Mouse (Mus musculus) neural tube, embryonic 15.5 days (tissue): ENCODE data around the gene Cacng2. TPM values are rescaled to one million over a fixed set of nuclear protein-coding genes. Genes with fewer than 3 reads are reported as not detected.
"Not testable (repeated sequence)": the region's sequence is repeated elsewhere in the genome, so short reads cannot be mapped to it uniquely, and the experiment has no call there.

ENCODE experiments used
- ATAC-seq: fragments of 200-750 bp; cut with Nextera tagmentation; 2 replicates; pipeline ENCODE4 v1.8.0; 2017; ENCODE audit warnings: mild to moderate bottlenecking, moderate TSS enrichment, moderate library complexity; ENCODE audit not compliant: low FRiP score
- H3K27ac ChIP-seq: fragments of 300-500 bp; sonication (generic); replicated peaks from 2 replicates; pipeline ENCODE4 v1.5.1; 2015; ENCODE audit warnings: mild to moderate bottlenecking, inconsistent platforms
- H3K27me3 ChIP-seq: fragments of 300-500 bp; sonication (generic); replicated peaks from 2 replicates; pipeline ENCODE4 v1.6.1; 2015; ENCODE audit warnings: inconsistent platforms
- H3K36me3 ChIP-seq: fragments of 300-500 bp; sonication (generic); 2 replicates; pipeline ENCODE4 v1.6.1; 2015; ENCODE audit warnings: inconsistent platforms
- H3K4me1 ChIP-seq: fragments of 300-500 bp; sonication (generic); 2 replicates; pipeline ENCODE4 v1.6.1; 2015; ENCODE audit warnings: inconsistent platforms
- H3K4me2 ChIP-seq: fragments of 300-500 bp; sonication (generic); 2 replicates; pipeline ENCODE4 v1.6.1; 2015; ENCODE audit warnings: inconsistent platforms, mild to moderate bottlenecking, moderate library complexity
- H3K4me3 ChIP-seq: fragments of 300-500 bp; sonication (generic); replicated peaks from 2 replicates; pipeline ENCODE4 v1.5.1; 2015; ENCODE audit warnings: mild to moderate bottlenecking, inconsistent platforms
- H3K9ac ChIP-seq: fragments of 300-500 bp; sonication (generic); replicated peaks from 2 replicates; pipeline ENCODE4 v1.6.1; 2015; ENCODE audit warnings: mild to moderate bottlenecking, inconsistent platforms
- H3K9me3 ChIP-seq: fragments of 300-500 bp; sonication (generic); replicated peaks from 2 replicates; pipeline ENCODE4 v1.6.1; 2016; ENCODE audit warnings: inconsistent platforms
- WGBS: fragments of 180-500 bp; shearing (Covaris S2); methylation state at CpG from one replicate; pipeline ENCODE4 v1.1.7; 2015; ENCODE audit warnings: mixed read lengths; 5-methylcytosine and 5-hydroxymethylcytosine counted together
- polyA plus RNA-seq: library from polyadenylated mRNA; unstranded; fragments of >200 nt; fragmentation: Nextera tagmentation; extraction: Ambion mirVana; gene quantifications from 2 replicates; pipeline ENCODE4 v1.2.1, GENCODE M21; 2015

Gene Cacng2
- polyA plus RNA-seq, 1 experiment from 2014 or later, result 18.9 TPM

DNA sequence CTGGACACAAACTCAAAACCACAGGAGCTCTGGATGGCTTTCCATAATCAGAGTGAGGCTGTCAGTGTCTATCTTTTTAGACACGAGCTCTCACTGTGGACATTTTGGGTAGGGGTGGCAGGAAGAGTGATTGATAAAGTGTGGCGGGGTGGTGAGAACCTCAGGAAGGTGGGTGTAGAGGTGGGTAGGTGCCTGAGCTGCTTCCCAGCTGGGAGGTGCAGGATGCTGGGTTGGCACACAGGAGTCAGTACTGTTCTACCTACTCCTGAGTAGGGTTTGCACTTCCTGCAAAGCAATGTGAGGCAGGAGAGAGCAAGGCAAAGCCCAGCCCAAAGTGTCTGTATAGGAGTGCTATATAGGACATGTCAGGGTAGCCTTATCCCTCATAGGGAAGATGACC, 69.9 kb downstream of the Cacng2 start:
- Histone ChIP-seq H3K27me3 (no peaks in the 10 kb centered on the region), H3K27ac (no peak overlapping the region), H3K36me3 (no peaks in the 10 kb centered on the region), H3K9me3 (no peaks in the 10 kb centered on the region), H3K4me3 (no peak overlapping the region), H3K4me1 (peaks cover 7% of the 10 kb centered on the region; the same call in 1 of the 2 replicates), H3K4me2 (no peak overlapping the region), H3K9ac (no peak overlapping the region)
- WGBS, result 82% methylated on average over 2 of the region's 2 CpGs
- no peak for ATAC-seq

DNA sequence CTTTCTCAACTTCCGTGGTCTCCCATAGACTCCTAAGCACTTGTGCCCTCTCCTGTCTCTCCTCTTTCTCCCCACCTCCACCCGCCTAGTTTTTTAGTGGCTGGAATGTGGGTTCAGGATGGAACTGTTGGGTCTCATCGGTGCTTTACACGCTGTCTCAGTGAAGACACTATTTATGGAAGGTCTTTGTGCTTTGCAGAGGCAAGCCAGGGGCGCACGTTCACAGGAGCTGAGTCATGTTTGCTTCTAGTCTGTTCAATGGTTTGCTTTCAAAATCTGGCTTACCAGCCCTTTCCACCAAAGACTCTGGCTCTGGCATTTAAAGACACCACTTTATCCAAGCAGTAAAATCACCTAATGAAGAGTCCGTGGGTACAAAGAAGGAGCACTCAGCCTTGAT, 74.0 kb downstream of the Cacng2 start:
- 53% methylated on average over 7 of the region's 7 CpGs for WGBS
- no peaks in the 10 kb centered on the region for H3K27me3 ChIP-seq
- no peak overlapping the region for H3K4me2 ChIP-seq
- no peak overlapping the region for H3K4me3 ChIP-seq
- H3K4me1 ChIP-seq, result peaks cover 7% of the 10 kb centered on the region; the same call in 1 of the 2 replicates
- H3K36me3 ChIP-seq, result no peaks in the 10 kb centered on the region
- no peak overlapping the region for H3K9ac ChIP-seq
- ATAC-seq, result no peak
- H3K27ac ChIP-seq, result no peak overlapping the region
- H3K9me3 ChIP-seq, result no peaks in the 10 kb centered on the region

DNA sequence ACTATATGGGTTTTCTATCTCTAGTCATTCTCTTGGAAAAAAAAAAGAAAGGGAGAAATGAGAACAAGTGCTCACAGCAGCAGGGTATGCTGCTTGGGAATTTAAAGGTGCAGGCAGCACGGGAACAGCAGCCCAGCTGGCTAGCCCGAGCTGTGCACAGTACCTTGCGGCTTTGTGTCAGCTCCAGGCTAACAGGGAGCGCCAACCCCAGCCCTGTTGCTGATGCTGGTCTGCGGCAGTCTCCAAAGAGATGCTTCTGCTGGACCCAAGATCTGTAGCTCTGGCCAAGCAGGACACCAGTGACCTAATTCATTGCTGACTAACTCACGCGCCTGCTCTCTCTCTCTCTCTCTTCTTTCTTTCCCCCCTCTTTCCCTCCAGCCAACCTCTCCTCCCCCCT, 74.5 kb downstream of the Cacng2 start:
- ATAC-seq, result no peak
- no peaks in the 10 kb centered on the region for H3K9me3 ChIP-seq
- H3K4me3 ChIP-seq, result no peak overlapping the region
- no peak overlapping the region; the same call in 1 of the 2 replicates for H3K27ac ChIP-seq
- 59% methylated on average over 7 of the region's 7 CpGs for WGBS
- H3K4me2 ChIP-seq, result no peak overlapping the region
- H3K9ac ChIP-seq, result no peak overlapping the region
- no peaks in the 10 kb centered on the region for H3K27me3 ChIP-seq
- H3K4me1 ChIP-seq, result peaks cover 7% of the 10 kb centered on the region; the same call in 1 of the 2 replicates
- no peaks in the 10 kb centered on the region for H3K36me3 ChIP-seq

DNA sequence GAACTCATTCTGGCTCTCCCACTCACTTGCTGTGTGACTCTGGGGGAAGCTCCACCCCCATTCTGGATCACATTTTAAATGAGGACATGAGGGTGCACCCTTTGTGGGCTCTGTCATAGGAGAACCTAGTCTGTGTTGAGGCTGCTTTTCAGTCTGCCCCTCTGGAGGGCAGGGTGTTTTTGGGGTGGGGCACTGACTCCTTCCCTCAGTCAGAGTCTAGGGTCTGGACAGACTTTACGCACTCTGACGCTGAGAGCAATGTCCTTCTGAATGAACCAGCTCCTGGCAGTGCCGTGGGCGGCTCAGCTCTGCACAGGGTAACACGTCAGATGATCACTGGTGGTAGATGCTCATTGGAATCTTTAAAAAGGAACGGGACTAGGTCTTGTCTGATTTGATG, 75.0 kb downstream of the Cacng2 start:
- H3K4me2 ChIP-seq, result no peak overlapping the region
- no peak overlapping the region for H3K4me3 ChIP-seq
- no peaks in the 10 kb centered on the region for H3K36me3 ChIP-seq
- H3K9me3 ChIP-seq, result no peaks in the 10 kb centered on the region
- peaks cover 7% of the 10 kb centered on the region; the same call in 1 of the 2 replicates for H3K4me1 ChIP-seq
- no peak; the same call in 1 of the 2 replicates for ATAC-seq
- H3K27me3 ChIP-seq, result no peaks in the 10 kb centered on the region
- no peak overlapping the region for H3K27ac ChIP-seq
- no peak overlapping the region for H3K9ac ChIP-seq
- 66% methylated on average over 6 of the region's 6 CpGs for WGBS

DNA sequence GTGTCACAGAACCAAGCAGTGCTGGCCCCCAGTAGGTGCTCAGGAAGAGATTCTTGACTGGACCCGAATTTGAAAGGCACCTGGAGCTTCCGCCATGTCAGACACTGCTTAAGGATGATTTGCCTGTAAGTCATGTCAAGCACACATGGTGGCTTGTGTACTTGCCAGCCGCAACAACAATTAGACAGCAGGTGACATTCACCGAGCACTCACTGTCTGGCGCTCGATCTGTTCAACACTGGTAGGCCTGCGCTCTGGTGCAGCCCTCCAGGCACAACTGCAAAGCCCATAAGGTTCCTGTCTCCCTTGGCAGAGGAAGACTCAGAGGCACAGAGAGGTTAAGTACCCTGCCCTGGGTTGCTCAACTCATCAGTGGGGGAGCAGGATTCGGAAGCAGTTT, 77.1 kb downstream of the Cacng2 start:
- Histone ChIP-seq H3K9me3 (no peaks in the 10 kb centered on the region), H3K4me2 (no peak overlapping the region), H3K36me3 (no peaks in the 10 kb centered on the region), H3K27me3 (no peaks in the 10 kb centered on the region), H3K27ac (no peak overlapping the region), H3K4me3 (no peak overlapping the region), H3K4me1 (peaks cover 7% of the 10 kb centered on the region; the same call in 1 of the 2 replicates), H3K9ac (no peak overlapping the region)
- ATAC-seq, result no peak
- WGBS, result 82% methylated on average over 8 of the region's 8 CpGs

DNA sequence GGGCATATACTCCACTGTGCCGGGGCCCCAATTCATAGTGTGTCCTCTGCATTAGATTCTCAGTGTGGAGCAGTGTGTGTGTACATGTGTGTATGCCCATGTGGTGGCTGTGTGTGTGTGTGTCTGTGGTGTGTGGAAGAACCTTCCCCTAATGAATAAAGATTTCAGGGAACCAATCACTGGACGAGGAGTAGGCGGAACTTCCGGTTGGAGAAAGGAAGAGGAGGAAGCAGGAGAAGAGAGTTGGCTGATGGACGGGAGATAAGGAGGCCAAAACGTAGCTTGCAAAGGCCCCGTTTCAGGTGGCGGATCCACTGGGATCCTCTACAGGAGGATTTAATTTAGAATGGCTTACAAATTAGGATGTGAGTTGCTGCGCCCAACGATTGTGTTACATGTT, 82.2 kb downstream of the Cacng2 start:
- H3K4me3 ChIP-seq, result no peak overlapping the region
- no peaks in the 10 kb centered on the region for H3K9me3 ChIP-seq
- no peak overlapping the region for H3K27ac ChIP-seq
- 93% methylated on average over 10 of the region's 10 CpGs for WGBS
- no peaks in the 10 kb centered on the region for H3K36me3 ChIP-seq
- H3K27me3 ChIP-seq, result no peaks in the 10 kb centered on the region
- H3K4me2 ChIP-seq, result no peak overlapping the region
- H3K4me1 ChIP-seq, result no peaks in the 10 kb centered on the region
- no peak overlapping the region for H3K9ac ChIP-seq
- no peak for ATAC-seq

DNA sequence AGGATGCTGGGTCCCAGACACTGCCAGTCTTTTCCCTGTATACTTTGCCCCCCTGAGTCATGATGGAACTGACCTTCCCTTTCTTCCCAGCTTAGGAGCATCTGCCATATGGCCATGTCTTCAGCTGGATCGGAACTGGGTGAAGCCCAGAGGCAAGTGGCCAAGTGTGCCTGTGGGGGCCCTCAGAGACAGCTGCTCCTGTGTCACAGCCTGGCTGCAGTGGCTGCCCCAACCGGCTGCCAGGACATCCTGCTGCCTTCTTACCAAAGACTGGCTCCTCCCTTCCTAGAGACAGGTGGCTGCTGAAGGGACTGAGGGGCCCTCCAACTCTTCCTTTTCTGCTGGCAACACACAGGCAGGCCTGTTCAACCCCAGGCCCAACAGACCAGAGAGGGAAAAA, 83.2 kb downstream of the Cacng2 start:
- no peaks in the 10 kb centered on the region for H3K36me3 ChIP-seq
- H3K9ac ChIP-seq, result no peak overlapping the region
- no peak overlapping the region for H3K4me2 ChIP-seq
- no peak overlapping the region for H3K4me3 ChIP-seq
- WGBS, result 52% methylated on average over 2 of the region's 2 CpGs
- H3K4me1 ChIP-seq, result peaks cover 2% of the 10 kb centered on the region; the same call in 1 of the 2 replicates
- H3K27me3 ChIP-seq, result no peaks in the 10 kb centered on the region
- no peak for ATAC-seq
- no peaks in the 10 kb centered on the region for H3K9me3 ChIP-seq
- H3K27ac ChIP-seq, result no peak overlapping the region

DNA sequence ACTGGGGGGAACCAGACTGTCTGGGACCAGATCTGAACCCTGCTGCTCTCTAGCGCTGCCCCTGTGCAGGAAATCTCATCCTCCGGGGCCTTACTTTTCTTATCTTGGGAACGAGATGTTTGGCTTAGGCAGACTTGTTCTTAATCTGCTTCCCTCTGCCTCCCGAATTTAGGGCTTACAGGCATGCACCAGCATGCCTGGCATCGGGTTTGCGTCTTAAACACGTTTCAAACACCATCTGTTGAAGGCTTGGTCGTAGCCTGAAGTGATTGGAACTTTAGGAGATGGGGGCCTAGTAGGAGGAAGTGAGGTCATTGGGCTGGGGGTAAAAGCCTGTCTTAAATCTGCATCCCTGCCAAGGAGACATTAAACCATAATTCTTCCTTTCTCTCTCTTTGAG, 89.9 kb downstream of the Cacng2 start:
- no peak overlapping the region for H3K4me3 ChIP-seq
- no peaks in the 10 kb centered on the region for H3K36me3 ChIP-seq
- no peaks in the 10 kb centered on the region for H3K27me3 ChIP-seq
- no peak overlapping the region for H3K4me2 ChIP-seq
- H3K27ac ChIP-seq, result no peak overlapping the region
- WGBS, result 72% methylated on average over 8 of the region's 8 CpGs
- peaks cover 9% of the 10 kb centered on the region; the same call in 1 of the 2 replicates for H3K4me1 ChIP-seq
- H3K9ac ChIP-seq, result no peak overlapping the region
- no peak for ATAC-seq
- H3K9me3 ChIP-seq, result no peaks in the 10 kb centered on the region

DNA sequence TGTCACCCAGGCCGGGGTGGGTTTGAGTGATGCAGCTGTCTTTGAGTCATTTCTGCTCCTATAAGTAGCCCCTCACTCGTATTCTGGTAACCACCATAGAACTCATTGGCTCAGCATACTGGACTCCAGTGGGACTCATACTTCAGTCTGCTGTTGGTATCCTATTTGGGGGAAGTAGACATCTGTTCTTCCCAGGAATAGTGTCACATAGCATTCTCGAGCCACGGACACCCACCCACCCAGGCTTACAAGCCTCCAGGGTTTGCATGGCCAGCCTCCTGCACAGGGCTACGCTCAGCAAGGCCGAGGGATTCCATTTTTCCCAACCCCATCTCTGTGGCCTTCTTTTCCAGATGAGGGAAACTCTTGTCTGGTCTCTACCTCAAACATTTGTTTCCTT, 93.3 kb downstream of the Cacng2 start:
- H3K36me3 ChIP-seq, result no peaks in the 10 kb centered on the region
- no peak overlapping the region for H3K27ac ChIP-seq
- 93% methylated on average over 6 of the region's 6 CpGs for WGBS
- H3K4me3 ChIP-seq, result no peak overlapping the region
- no peak overlapping the region for H3K9ac ChIP-seq
- H3K9me3 ChIP-seq, result no peaks in the 10 kb centered on the region
- H3K4me2 ChIP-seq, result no peak overlapping the region
- H3K4me1 ChIP-seq, result peaks cover 6% of the 10 kb centered on the region; the same call in 1 of the 2 replicates
- H3K27me3 ChIP-seq, result no peaks in the 10 kb centered on the region
- no peak for ATAC-seq

DNA sequence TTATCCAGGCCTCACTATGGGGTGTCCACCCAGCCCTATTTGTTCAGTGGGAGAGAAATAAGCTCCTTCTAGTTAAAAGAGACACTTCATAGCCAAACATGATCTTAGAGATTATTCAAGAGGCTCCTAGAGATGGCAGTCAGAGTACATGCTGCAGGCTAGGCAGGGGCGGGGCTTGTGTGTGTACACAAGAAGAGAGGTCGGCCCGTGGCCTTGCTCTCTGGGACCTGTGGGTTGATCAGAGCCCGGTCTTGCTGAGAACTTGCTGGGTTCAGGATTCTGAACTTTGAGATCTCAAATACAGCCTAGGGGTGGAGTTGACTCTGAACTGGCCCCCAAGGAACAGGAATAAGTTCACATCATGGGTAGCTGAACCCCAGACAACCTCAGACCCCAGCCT, 95.6 kb downstream of the Cacng2 start:
- Histone ChIP-seq H3K9ac (no peak overlapping the region), H3K9me3 (no peaks in the 10 kb centered on the region), H3K36me3 (no peaks in the 10 kb centered on the region), H3K4me3 (no peak overlapping the region), H3K4me2 (no peak overlapping the region), H3K27ac (no peak overlapping the region), H3K27me3 (no peaks in the 10 kb centered on the region), H3K4me1 (0 out of 2 replicates have a peak, but pooled peaks cover 3% of the 10 kb centered on the region)
- no peak for ATAC-seq
- WGBS, result 87% methylated on average over 4 of the region's 4 CpGs

DNA sequence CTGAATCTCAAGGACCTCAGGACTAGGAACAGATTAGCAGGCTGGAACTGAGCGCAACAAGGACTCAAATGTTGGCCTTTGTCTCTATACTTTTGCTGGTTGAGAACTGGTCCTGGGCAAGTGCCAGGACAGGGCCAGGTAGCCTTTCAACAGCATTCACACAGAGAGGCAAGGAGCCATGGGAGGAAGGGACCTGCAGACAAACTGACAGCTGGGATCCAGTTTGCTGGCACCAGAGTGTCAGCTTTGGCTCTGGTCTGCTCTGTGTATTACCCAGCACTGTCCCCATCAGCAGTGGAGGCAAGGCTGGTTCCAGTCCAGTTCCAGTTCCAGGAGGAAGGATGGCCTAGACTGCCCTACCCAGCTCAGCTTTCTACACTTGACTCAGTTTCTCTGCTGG, 105.8 kb downstream of the Cacng2 start:
- no peaks in the 10 kb centered on the region for H3K9me3 ChIP-seq
- no peak overlapping the region for H3K9ac ChIP-seq
- no peak overlapping the region for H3K4me2 ChIP-seq
- ATAC-seq, result no peak
- peaks cover 9% of the 10 kb centered on the region; the same call in 1 of the 2 replicates for H3K36me3 ChIP-seq
- H3K4me3 ChIP-seq, result no peak overlapping the region
- 97% methylated on average over 1 of the region's 1 CpGs for WGBS
- no peak overlapping the region for H3K27ac ChIP-seq
- H3K27me3 ChIP-seq, result no peaks in the 10 kb centered on the region
- no peaks in the 10 kb centered on the region for H3K4me1 ChIP-seq

DNA sequence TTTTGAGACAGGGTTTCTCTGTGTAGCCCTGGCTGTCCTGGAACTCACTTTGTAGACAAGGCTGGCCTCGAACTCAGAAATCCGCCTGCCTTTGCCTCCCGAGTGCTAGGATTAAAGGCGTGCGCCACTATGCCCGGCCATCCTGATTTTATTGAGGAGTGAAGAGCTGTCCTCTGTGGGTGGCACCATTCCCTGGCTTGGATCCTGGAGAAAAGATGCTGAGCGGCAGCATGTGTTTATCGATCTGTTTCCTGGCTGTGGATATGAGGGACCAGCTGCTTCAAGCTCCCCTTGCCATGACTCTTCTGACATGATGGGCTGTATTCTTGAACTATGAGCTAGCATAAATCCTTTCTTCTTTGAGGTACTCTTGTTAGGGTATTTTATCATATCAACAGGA, 111.6 kb downstream of the Cacng2 start:
- H3K4me2 ChIP-seq, H3K27ac ChIP-seq, H3K4me3 ChIP-seq, H3K9me3 ChIP-seq, ATAC-seq, H3K9ac ChIP-seq, H3K36me3 ChIP-seq, H3K4me1 ChIP-seq, H3K27me3 ChIP-seq: not testable (repeated sequence)
- 91% methylated on average over 8 of the region's 8 CpGs for WGBS

DNA sequence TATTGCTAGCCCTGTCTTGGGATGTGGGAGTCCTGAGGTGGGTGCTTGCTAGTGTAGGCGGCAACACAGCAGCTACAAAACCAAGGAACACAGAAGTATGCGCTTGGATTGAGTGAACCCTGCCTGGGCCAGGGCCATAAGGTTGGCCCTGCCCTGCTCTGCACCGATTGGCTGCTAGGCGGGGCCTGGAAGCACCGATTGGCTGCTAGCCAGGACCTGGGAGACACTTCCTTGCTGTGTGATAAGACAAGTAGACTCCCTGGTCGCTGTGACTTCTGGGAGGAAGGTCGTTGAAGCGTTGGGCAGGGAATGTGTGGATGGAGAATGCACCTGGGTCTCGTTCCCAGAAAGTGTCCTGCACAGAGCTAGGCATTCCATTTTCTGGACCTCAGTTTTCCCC, 115.9 kb downstream of the Cacng2 start:
- H3K4me3 ChIP-seq, result no peak overlapping the region
- no peak overlapping the region for H3K4me2 ChIP-seq
- 52% methylated on average over 9 of the region's 9 CpGs for WGBS
- H3K36me3 ChIP-seq, result no peaks in the 10 kb centered on the region
- no peaks in the 10 kb centered on the region for H3K9me3 ChIP-seq
- no peak for ATAC-seq
- no peaks in the 10 kb centered on the region for H3K27me3 ChIP-seq
- H3K27ac ChIP-seq, result no peak overlapping the region
- no peaks in the 10 kb centered on the region for H3K4me1 ChIP-seq
- H3K9ac ChIP-seq, result no peak overlapping the region
